Mouse (Mus musculus): Measurements from ENCODE around the gene Csrp1. TPM values are rescaled to one million over a fixed set of nuclear protein-coding genes. Genes with fewer than 3 reads are reported as not detected.
A peak's percentile ranks its signal among the peaks of the same experiment; 100 is the strongest.

Gene Csrp1
- polyA plus RNA-seq, 1 experiment, result 219 TPM

GRCm38 (mm10) chr1:135776596-135776995, 56.7 kb downstream of the Csrp1 start:
- Histone ChIP-seq H3K79me2 (ENCODE audit: control insufficient read depth, insufficient read depth) (no peaks in the 10 kb centered on the region), H3K36me3 (ENCODE audit: control insufficient read depth, insufficient read depth) (no peaks in the 10 kb centered on the region)
- TF ChIP-seq MYOD1 (IDR thresholded peaks at IDR 0.05; ENCODE audit: control insufficient read depth in 1 of 3, insufficient read length in 2 of 3, low read depth in 2 of 3) (no peak), TCF3 (IDR thresholded peaks at IDR 0.05; ENCODE audit: insufficient read length, low read depth) (no peak), MAX (IDR thresholded peaks at IDR 0.05; ENCODE audit: low read depth) (no peak), REST (IDR thresholded peaks at IDR 0.05; ENCODE audit: insufficient read depth, insufficient read length) (no peak)

GRCm38 (mm10) chr1:135777046-135777445, 57.2 kb downstream of the Csrp1 start:
- no peak overlapping the region for H3K4me3 ChIP-seq
- no peak overlapping the region for H3K4me2 ChIP-seq (ENCODE audit: low read depth)
- no peak overlapping the region for H3ac ChIP-seq (ENCODE audit: control insufficient read depth, insufficient read length)
- TF ChIP-seq POLR2A (IDR thresholded peaks at IDR 0.05; ENCODE audit: insufficient read length, low read depth) (no peak), TCF3 (IDR thresholded peaks at IDR 0.05; ENCODE audit: insufficient read length, low read depth) (no peak), MYOD1 (IDR thresholded peaks at IDR 0.05; ENCODE audit: control insufficient read depth in 1 of 3, insufficient read length in 2 of 3, low read depth in 2 of 3) (peak in 2 of 3 experiments; percentile 33 to 34), USF1 (IDR thresholded peaks at IDR 0.05; ENCODE audit: low read depth) (no peak), POLR2AphosphoS2 (IDR thresholded peaks at IDR 0.05; ENCODE audit: insufficient read length, low read depth) (no peak), MYOG (IDR thresholded peaks at IDR 0.05; ENCODE audit: control insufficient read depth in 1 of 3, insufficient read depth in 1 of 3, insufficient read length in 2 of 3, low read depth in 2 of 3) (peak in 1 of 3 experiments; percentile 58)
- no peaks in the 10 kb centered on the region for H3K79me2 ChIP-seq (ENCODE audit: control insufficient read depth, insufficient read depth)
- no peaks in the 10 kb centered on the region for H3K27me3 ChIP-seq (ENCODE audit: control insufficient read depth, insufficient read depth, insufficient read length)
- no peaks in the 10 kb centered on the region for H3K36me3 ChIP-seq (ENCODE audit: control insufficient read depth, insufficient read depth)

More at GRCm38 (mm10) chr1:135776596-135776995, 56.7 kb downstream of the Csrp1 start:
- H3K27me3 ChIP-seq (ENCODE audit: control insufficient read depth, insufficient read depth, insufficient read length), result no peaks in the 10 kb centered on the region
- no peak overlapping the region for H3K4me3 ChIP-seq
- peak overlapping the region; percentile 7 for H3K4me2 ChIP-seq (ENCODE audit: low read depth)
- H3ac ChIP-seq (ENCODE audit: control insufficient read depth, insufficient read length), result no peak overlapping the region

DNA sequence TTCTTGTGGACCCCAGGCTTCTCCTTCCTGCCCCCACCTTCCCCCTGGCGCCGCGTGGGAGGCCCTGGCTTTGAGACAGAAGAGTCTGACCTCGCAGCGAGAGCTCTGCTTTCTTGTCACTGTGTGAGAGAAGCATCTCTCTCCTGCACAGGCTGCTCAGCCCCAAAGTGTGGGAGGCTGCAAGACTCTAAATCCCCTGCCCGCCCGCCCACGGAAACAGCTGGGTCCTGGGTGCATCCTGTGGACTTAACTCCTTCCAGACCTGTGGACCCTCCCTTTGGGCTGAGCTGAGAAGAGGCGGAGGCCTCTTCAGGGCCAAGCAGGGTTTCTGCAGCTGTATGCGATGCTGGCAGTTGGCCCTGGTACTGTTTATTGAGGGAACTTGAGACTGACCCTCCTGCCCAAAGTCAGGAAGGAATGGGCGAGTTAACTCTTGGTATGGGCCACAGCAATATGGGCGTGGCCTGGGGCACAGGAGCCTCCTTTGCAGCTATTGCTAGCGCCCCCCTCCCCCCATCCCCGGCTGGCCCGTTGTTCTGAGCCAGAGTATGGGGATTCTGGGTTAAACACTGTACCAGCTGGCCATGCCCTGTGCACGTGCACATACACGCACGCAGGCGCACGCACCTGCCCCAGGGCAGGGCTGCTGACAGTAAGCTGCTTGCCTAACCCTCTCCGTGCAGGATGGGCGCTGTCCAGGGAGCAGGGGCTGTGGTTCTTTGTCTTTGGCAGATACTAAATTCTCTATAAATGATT, 59.1 kb downstream of the Csrp1 start, which contains the start of gene Tnni1:
Tnni1 (plus strand) TSS at position 655 of the 756 bp plus-strand sequence.
- H3ac ChIP-seq (ENCODE audit: control insufficient read depth, insufficient read length), result no peak within 1 kb of the TSS
- TF ChIP-seq TCF12 (IDR thresholded peaks at IDR 0.05; ENCODE audit: insufficient read depth, poor library complexity, severe bottlenecking) (peak; percentile 28), MYOD1 (IDR thresholded peaks at IDR 0.05; ENCODE audit: control insufficient read depth in 1 of 3, insufficient read length in 2 of 3, low read depth in 2 of 3) (peak in 2 of 3 experiments; percentile 61 to 91), MYOG (IDR thresholded peaks at IDR 0.05; ENCODE audit: control insufficient read depth in 1 of 3, insufficient read depth in 1 of 3, insufficient read length in 2 of 3, low read depth in 2 of 3) (peak; percentile 2 to 88 (median 67)), POLR2A (IDR thresholded peaks at IDR 0.05; ENCODE audit: insufficient read length, low read depth) (no peak), TCF3 (IDR thresholded peaks at IDR 0.05; ENCODE audit: insufficient read length, low read depth) (peak; percentile 28)
- H3K36me3 ChIP-seq (ENCODE audit: control insufficient read depth, insufficient read depth), result no peaks in the 10 kb centered on the region
- H3K27me3 ChIP-seq (ENCODE audit: control insufficient read depth, insufficient read depth, insufficient read length), result no peaks in the 10 kb centered on the region
- peak within 1 kb of the TSS; percentile 51 for H3K4me2 ChIP-seq (ENCODE audit: low read depth)
- no peaks in the 10 kb centered on the region for H3K79me2 ChIP-seq (ENCODE audit: control insufficient read depth, insufficient read depth)
- H3K4me3 ChIP-seq, result no peak within 1 kb of the TSS

- no peaks in the 10 kb centered on the region for H3K27me3 ChIP-seq (ENCODE audit: control insufficient read depth, insufficient read depth, insufficient read length)
- no peak overlapping the region for H3K4me2 ChIP-seq (ENCODE audit: low read depth)
- no peaks in the 10 kb centered on the region for H3K36me3 ChIP-seq (ENCODE audit: control insufficient read depth, insufficient read depth)
- H3ac ChIP-seq (ENCODE audit: control insufficient read depth, insufficient read length), result no peak overlapping the region
- H3K4me3 ChIP-seq, result no peak overlapping the region
- no peaks in the 10 kb centered on the region for H3K79me2 ChIP-seq (ENCODE audit: control insufficient read depth, insufficient read depth)
- TF ChIP-seq POLR2AphosphoS2 (IDR thresholded peaks at IDR 0.05; ENCODE audit: insufficient read length, low read depth) (no peak), MAX (IDR thresholded peaks at IDR 0.05; ENCODE audit: low read depth) (no peak), SRF (IDR thresholded peaks at IDR 0.05; ENCODE audit: control insufficient read depth, insufficient read length, low read depth) (no peak), CEBPB (IDR thresholded peaks at IDR 0.05; ENCODE audit: insufficient read depth, poor library complexity, severe bottlenecking) (no peak), USF1 (IDR thresholded peaks at IDR 0.05; ENCODE audit: low read depth) (no peak), TCF3 (IDR thresholded peaks at IDR 0.05; ENCODE audit: insufficient read length, low read depth) (no peak), MYOD1 (IDR thresholded peaks at IDR 0.05; ENCODE audit: control insufficient read depth in 1 of 3, insufficient read length in 2 of 3, low read depth in 2 of 3) (no peak), REST (IDR thresholded peaks at IDR 0.05; ENCODE audit: insufficient read depth, insufficient read length) (no peak), TCF12 (IDR thresholded peaks at IDR 0.05; ENCODE audit: insufficient read depth, poor library complexity, severe bottlenecking) (no peak), MYOG (IDR thresholded peaks at IDR 0.05; ENCODE audit: control insufficient read depth in 1 of 3, insufficient read depth in 1 of 3, insufficient read length in 2 of 3, low read depth in 2 of 3) (no peak), POLR2A (IDR thresholded peaks at IDR 0.05; ENCODE audit: insufficient read length, low read depth) (no peak), E2F4 (IDR thresholded peaks at IDR 0.05; ENCODE audit: insufficient read depth) (no peak)
Observed at GRCm38 (mm10) chr1:135780649-135781048, 60.8 kb downstream of the Csrp1 start.

GRCm38 (mm10) chr1:135781220-135781619, 61.4 kb downstream of the Csrp1 start:
- Histone ChIP-seq H3K4me2 (ENCODE audit: low read depth) (no peak overlapping the region), H3K36me3 (ENCODE audit: control insufficient read depth, insufficient read depth) (no peaks in the 10 kb centered on the region), H3K79me2 (ENCODE audit: control insufficient read depth, insufficient read depth) (no peaks in the 10 kb centered on the region), H3ac (ENCODE audit: control insufficient read depth, insufficient read length) (no peak overlapping the region), H3K27me3 (ENCODE audit: control insufficient read depth, insufficient read depth, insufficient read length) (no peaks in the 10 kb centered on the region), H3K4me3 (no peak overlapping the region)
- TF ChIP-seq SRF (IDR thresholded peaks at IDR 0.05; ENCODE audit: control insufficient read depth, insufficient read length, low read depth), result no peak
- TF ChIP-seq USF1 (IDR thresholded peaks at IDR 0.05; ENCODE audit: low read depth), result no peak
- TF ChIP-seq REST (IDR thresholded peaks at IDR 0.05; ENCODE audit: insufficient read depth, insufficient read length), result no peak
- TF ChIP-seq POLR2AphosphoS2 (IDR thresholded peaks at IDR 0.05; ENCODE audit: insufficient read length, low read depth), result no peak
- TF ChIP-seq TCF12 (IDR thresholded peaks at IDR 0.05; ENCODE audit: insufficient read depth, poor library complexity, severe bottlenecking), result no peak
- TF ChIP-seq CEBPB (IDR thresholded peaks at IDR 0.05; ENCODE audit: insufficient read depth, poor library complexity, severe bottlenecking), result no peak
- no peak for TF ChIP-seq POLR2A (IDR thresholded peaks at IDR 0.05; ENCODE audit: insufficient read length, low read depth)
- no peak for TF ChIP-seq TCF3 (IDR thresholded peaks at IDR 0.05; ENCODE audit: insufficient read length, low read depth)
- TF ChIP-seq MYOD1 (IDR thresholded peaks at IDR 0.05; ENCODE audit: control insufficient read depth in 1 of 3, insufficient read length in 2 of 3, low read depth in 2 of 3), result no peak
- no peak for TF ChIP-seq E2F4 (IDR thresholded peaks at IDR 0.05; ENCODE audit: insufficient read depth)
- no peak for TF ChIP-seq MAX (IDR thresholded peaks at IDR 0.05; ENCODE audit: low read depth)
- TF ChIP-seq MYOG (IDR thresholded peaks at IDR 0.05; ENCODE audit: control insufficient read depth in 1 of 3, insufficient read depth in 1 of 3, insufficient read length in 2 of 3, low read depth in 2 of 3), result no peak
